Mouse (Mus musculus): Measurements from ENCODE around the gene Ncoa5.

The Ncoa5 gene

DNA sequence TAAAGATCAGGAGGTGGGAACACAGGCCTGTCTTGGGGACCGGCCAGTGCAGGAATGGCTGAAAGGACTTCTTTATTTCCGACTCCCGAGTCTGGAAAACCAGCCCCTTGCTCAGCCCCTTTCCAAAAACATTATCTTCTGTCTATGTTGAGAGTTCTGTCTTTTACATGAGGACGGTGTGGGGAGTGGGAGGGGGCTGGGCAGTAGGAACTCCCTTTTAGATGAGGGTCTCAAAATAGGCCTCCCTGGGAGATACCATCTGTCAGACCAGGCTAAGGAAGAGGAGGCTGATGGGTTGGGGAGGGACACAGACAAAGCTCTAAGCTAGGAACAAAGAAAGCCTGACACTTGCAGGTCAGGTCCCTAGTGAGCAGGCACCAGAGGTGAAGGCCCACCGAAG lies 14.4 kb upstream of the Ncoa5 start:
- no peak for DNase-seq (ENCODE audit: low read depth, low spot score)

DNA sequence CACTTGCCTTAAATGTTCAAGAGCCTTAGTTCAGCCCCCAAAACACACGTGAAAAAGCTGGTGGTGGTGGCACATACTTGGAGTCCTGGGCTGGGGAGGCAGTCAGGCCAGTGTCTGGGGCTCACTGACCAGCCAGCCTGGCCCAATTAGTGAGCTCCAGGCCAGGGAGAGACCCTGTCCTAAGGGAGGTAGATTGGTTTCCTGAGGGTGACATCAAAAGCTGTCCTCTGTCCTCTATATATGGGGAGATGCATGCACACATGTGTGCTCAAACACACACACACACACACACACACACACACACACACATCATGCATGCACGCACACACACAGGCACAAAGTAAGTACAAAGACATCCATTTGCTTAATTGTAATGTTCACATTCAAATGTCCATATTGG lies 9.1 kb upstream of the Ncoa5 start:
- DNase-seq (ENCODE audit: low read depth, low spot score), result no peak

DNA sequence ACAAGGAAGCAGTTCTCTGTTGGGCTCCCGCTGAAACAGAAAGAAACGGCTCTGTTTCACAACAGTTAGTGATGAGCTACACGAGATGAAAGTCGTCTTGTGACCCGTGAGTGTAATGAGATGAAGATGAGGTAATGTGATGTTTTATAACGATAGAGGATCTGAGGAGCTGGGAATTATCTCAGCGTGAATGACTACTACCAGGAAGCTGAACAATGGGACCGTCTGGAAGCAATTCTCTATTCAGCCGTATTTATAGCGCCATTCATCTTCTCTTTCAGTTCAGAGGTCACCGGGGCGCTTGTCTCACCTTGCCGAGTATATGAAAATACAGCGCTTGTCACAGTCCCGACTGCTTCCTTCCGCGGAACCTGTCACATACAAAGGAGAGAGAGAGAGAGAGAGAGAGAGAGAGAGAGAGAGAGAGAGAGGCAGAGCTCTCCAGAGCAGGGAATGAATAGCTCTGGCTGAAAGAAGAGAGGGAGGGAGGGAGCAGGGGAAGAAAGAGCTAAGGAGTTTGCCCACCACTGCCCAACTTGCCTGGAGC lies 8.5 kb upstream of the Ncoa5 start:
- peak; percentile 47 for DNase-seq (ENCODE audit: low read depth, low spot score)

DNA sequence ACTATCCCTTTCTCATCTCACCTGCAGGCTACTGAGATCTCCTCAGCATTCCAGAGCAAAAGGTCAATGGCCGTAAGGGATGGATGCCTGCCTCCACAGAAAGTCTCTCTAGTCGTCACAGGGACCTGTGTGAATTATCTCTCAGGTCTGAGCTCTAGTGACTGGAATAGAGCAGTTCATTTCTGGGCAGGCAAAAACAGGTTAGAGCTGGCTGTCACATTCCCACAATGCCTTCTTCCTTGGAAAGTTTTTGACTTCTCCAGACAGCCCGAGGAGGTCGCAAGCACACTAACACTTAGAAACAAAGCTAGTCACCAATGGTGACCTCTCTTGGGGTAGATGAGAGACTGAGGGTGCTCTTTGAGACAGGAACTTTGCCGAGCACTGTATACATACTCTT lies 7.5 kb upstream of the Ncoa5 start:
- no peak for DNase-seq (ENCODE audit: low read depth, low spot score)

DNA sequence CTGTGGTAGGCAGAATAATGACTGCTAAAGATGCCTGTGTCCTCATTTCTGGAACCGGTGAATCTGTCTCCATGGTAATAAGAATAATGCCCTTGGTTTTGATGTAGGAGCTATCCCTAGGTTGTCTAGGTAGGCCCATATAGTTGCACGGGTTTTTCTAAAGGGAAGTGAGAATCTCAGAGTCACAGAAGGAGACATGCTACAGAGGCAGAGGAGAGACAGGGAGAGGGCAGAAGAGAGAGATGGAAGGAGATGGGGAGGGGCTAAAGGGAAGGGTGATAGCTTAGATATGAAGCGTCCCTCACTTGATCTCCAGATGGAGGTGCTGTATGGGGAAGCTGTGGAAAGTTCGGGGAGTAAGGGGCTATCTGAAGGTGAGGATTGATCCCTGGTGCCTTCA lies 2.7 kb upstream of the Ncoa5 start:
- no peak for DNase-seq (ENCODE audit: low read depth, low spot score)

DNA sequence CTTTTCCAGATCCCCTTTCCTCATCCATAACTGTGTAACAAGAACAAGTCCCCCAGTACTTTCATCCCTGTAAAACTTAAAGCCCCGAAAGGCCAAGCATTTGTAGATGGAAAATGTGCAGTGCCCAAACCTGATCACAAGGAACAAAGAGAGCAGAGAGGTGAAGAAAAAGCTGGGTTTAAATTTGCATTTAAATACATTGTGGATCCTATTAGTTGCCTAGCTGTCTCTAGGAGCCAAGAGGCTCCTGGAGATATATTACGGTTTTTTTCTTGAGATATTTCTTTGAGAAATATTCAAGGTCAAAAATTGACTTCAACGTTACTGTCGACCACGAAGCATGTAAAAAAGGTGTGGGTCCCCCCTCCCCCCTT lies 378 bp upstream of the Ncoa5 start:
- no peak for DNase-seq (ENCODE audit: low read depth, low spot score)

DNA sequence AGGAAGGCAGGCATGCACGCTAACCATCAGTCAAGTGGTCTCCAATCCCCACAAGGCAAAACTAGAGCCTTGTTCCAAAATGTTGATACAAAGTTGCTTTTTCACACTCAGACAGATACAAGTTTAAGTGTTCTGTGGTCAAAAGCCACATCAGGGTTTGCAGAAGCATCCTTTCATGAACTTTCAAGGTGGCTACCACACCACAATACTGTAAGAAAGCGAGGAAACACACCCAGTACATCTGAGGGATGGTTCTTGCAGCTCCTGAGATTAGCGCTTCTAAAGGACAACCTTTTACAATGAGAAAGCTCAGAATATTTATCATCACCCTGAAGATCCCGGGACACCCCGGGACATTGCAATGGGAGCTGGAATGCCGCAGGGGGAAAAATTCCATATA lies 1.4 kb downstream of the Ncoa5 start:
- DNase-seq (ENCODE audit: low read depth, low spot score), result no peak

DNA sequence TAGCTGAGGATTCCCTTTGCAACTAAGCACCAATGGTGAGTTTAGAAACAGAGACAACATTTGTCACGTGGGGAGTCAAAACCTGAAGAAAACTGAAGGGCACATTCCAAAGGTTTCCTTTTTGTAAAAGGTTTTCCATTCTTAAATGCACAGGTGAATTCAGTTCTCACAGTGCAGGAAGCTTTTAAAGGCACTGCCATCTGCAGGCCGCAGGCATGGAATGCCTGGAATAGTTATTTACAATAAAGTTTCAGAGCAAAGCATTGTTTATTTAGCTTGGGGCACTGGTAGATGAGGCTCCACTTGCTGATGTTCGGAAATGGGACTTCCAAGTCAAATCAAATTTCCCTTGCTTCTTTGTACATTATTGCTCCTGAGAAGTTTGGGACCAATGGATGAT lies 2.1 kb downstream of the Ncoa5 start:
- no peak for DNase-seq (ENCODE audit: low read depth, low spot score)

DNA sequence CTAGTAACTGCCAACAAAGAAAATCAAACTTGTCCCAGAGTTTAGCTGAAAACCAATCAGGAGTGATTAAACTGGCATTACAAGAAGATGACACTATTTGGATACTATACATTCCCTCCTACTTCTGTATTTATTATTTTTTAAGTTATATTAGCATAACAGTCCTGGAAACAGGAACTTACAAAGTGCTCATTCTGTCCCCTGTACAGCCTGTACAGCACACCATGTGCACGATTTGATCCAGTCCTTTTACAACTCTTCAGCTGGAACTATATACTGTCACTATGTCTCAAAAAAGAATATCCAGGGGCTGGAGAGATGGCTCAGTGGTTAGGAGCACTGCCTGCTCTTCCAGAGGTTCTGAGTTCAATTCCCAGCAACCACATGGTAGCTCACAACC lies 7.5 kb downstream of the Ncoa5 start:
- DNase-seq (ENCODE audit: low read depth, low spot score), result no peak

DNA sequence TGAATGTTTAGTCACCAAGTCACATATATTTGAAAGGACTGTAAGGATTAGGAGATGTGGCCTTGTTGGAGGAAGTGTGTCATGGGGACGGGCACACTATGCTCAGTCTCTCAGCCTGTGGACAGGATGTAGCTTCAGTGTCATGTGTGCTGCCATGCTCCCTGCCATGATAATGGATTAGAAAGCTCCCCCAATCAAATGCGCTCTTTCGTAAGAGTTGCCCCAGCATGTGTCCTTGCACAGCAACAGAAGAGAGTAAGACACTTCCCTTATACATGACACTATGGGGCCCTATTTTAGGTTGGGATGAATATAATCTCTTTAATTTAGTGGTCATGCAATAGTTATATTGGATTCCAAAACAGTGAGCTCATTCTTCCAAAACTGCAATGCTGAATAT lies 14.2 kb downstream of the Ncoa5 start:
- DNase-seq (ENCODE audit: low read depth, low spot score), result no peak

DNA sequence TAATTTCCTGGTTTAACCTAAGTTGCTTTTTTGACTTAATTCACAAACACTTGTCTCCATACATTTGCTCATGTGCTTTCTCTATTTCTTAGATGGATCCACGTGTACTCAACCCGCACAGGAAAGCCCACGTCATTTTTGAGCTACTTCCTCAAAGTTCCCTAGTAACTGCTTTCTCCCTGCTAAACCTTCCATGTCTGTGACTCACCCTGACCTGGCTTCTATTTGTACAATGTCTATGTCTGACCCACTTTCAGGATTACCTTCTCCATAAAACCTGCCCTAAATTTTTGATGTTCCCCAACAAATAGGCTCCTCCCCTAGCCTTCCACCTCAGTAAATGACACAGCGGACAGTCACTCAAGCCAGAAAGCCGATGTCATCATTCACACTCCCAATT lies 19.7 kb downstream of the Ncoa5 start:
- no peak for DNase-seq (ENCODE audit: low read depth, low spot score)

DNA sequence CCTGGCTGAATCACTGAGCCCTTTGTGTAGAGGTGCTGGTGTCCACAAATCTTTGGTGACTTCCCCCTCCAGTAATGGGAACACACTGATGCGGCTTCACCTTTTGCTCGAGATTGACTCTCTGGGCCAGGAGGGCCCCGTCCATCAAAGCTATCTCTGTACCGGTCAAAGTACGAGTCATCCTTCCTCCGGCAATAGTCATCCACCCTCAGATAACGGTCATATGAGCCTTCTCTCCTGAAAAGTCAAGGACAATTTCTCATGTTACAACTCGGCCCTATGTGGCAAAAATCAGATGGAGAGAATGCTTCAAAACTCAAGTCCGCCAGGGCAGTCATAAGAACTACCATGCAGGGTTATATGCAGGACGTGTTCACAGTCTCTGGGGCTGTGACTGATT lies 24.3 kb downstream of the Ncoa5 start:
- no peak for DNase-seq (ENCODE audit: low read depth, low spot score)

DNA sequence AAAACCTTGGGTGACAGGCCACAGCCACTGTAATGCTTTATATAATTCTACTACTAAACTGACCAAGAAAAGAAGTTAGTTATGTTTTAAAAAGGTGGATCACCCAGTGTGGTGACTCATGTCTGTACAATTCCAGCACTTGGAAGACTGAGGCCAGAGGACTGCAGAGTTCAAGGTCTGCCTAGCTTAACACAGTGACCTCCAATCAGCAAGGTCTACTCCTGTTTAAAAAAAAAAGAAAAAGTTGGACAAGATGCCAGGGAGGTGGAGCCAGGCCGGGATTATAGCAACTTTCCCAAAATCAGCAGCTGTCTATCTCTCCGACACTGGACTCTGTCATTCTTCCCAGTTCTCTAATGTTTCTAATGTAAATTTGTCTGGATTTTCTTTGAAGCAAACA lies 25.1 kb downstream of the Ncoa5 start:
- DNase-seq (ENCODE audit: low read depth, low spot score), result no peak

DNA sequence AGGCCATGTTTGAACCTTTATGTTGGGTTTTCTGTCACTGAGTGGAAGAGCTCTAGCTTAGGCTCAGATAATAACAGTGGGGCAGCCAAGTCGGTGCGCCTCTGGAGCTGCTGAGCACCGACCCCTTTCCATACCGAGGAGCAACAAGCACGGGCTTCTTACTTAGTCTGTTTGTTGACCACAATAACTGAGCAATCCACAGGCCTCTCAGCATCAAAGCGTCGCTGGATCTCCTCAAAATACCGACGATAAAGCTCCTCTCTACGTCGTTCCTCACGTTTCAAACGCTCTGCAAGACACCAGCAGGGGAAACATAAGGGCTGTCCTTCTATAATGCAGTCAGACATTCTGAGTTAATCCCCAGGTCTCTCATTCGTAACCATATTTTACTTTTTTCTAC lies 25.5 kb downstream of the Ncoa5 start:
- DNase-seq (ENCODE audit: low read depth, low spot score), result no peak

DNA sequence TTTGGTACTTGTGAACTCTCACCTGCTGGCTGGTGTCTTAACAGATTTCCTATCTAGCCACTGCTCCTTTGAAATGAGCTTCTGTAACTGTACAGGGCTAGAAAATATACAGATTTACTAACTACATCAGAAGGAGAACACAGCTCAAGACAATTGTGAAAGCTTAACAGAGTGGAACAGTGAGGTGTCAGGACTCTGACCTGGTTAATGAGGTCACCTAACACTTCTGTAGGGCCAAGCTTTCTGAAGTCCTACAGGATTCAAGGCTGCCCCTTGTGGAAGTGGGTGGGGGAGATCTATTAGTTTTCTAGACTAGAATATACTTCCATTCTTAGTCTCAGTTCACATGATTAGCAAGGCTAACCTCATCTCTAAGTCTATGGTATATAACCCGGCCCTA lies 26.7 kb downstream of the Ncoa5 start:
- no peak for DNase-seq (ENCODE audit: low read depth, low spot score)

DNA sequence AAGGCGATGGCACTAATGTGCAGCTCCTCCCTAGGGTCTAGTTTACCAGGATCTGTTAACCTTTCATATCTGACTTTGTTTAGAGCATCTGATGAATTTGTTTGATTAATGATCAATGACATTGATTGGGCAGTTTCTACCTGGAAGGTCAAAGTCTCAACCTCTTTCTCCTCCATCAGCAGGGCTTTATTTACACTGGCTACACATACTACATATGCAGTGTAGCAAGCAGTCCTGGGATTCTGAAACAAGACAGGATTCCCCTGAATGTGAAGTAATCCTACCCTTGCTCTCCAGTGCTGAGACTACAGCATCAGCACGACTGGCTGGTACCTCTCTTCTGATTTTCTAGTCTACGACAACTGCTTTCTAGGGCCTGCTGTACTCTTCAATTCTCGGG lies 27.9 kb downstream of the Ncoa5 start:
- DNase-seq (ENCODE audit: low read depth, low spot score), result no peak

DNA sequence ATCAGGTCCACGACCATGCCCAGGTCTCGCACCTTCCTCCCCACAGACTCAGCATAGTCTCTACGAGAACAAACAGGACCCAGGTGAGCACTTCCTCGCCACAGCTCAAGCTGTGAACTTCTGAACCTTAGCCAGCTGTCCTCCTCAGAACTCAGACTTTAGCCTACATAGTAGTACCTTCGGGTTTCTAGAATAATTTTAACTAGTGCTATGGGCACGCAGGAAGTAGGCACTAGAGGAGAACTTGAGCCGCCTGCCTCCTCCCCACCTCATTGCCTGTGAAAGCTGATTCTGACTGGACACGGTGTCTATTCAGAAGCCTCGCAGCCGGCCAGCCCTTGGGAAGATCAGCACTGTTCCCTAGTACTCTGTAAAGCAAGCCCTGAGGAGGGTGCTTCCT lies 30.4 kb downstream of the Ncoa5 start:
- no peak for DNase-seq (ENCODE audit: low read depth, low spot score)

DNA sequence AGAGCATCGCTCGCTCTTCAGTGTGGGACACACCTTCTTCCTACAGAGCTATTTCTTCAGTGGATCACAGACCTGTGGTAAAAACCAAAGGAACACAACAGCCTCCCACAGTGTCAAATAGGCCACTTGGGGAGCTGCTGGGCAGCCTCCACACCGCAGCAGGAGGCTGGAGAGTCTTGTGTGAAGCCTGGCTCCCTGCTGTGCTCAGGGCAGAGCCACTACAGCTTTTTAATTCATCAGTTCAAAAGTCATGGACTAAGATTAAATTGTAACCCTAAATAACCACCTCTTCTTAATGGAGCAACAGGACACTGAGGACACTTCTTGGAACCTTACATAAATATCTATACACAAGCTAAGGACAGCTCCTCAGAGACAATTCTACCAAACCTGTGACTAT lies 31.6 kb downstream of the Ncoa5 start:
- DNase-seq (ENCODE audit: low read depth, low spot score), result no peak

DNA sequence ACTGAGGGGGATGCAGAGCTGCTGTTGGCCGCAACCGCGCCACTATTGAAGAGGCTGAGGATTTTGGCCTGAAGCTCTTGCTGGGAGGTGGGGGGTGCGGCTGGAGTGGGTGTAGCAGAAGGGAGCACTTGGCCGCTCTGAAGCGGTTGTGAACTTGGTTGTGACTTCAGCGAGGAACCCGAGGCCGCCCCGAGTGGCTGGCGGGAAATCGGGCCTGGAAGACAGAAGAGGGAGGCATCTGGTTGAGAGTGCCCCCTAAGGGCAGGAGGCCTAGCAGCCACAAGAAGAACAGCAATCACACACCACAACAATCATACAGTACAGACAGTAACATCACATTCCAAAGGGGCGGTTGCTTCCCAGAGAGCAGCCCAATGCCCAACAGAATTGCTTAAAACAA lies 32.7 kb downstream of the Ncoa5 start:
- DNase-seq (ENCODE audit: low read depth, low spot score), result no peak

DNA sequence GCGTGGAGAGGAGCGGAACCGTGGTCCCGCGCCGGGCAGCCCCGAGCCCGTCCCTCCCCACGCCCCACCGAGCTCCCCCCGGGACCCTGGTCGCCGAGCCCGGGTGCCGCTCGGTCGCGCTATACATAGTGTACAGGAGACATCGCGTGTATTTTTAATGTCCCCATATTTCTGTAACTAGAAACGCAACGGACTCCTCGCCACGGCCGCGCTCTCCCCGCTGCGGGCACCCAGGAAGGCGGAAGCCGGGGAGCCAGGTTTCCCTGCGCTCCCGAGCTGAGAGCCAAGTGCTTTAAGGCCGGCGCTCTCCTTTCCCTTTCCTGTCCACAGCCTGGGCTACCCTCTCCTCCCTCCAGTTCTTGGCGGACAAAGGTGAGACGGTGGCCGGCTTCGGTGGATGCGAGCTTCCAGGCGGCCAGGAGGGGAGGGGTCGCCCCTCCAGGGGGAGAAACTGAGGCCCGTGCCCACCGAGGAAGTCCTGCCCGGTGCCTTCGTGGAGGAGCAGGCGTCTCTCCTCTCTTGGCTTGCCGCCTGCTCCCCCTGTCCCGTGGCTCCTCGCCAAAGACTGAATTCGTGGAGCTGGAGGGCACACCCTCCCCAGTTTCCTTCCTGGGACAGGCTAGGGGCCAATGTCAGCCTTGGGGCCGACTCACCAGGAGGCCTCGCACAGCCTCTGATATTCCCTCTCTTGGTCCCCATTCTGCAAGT lies 36.8 kb downstream of the Ncoa5 start:
- no peak for DNase-seq (ENCODE audit: low read depth, low spot score)

DNA sequence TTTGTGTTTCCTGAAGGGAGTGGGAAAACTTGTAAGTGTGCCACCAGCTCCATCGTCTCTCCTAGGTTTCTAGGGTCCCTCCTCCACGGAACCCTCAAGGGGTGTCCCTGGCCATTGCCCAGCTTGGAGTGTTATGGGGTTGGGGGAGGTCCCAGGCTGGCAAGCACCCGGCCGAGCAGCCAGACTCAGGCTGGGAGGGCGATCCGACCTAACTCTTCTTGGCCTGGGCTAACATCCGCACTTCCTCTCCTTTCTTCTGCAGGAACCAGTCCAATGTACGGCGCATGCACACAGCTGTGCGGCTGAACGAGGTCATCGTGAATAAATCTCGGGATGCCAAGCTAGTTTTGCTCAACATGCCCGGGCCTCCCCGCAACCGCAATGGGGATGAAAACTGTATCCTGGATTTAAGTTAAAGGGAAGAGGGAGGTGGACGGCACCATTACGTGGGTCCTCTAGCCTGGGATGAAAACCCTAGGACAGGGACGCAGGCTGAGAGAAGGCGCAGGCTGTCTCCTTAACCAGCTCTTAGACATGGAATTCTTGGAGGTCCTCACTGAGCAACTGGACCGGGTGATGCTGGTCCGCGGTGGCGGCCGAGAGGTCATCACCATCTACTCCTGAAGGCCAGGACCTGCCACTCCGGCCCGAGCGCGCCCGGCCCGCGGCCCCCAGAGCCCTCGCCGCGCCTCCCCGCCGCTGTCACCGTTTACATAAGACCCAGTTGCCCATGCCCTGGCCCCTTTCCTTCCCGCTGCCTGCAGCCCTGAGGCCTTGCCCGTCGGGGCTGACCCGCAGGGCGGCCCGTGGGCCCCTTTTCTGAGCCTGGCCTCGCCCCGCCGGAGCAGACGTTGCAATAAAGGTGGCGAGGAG lies 37.6 kb downstream of the Ncoa5 start:
- no peak for DNase-seq (ENCODE audit: low read depth, low spot score)

DNA sequence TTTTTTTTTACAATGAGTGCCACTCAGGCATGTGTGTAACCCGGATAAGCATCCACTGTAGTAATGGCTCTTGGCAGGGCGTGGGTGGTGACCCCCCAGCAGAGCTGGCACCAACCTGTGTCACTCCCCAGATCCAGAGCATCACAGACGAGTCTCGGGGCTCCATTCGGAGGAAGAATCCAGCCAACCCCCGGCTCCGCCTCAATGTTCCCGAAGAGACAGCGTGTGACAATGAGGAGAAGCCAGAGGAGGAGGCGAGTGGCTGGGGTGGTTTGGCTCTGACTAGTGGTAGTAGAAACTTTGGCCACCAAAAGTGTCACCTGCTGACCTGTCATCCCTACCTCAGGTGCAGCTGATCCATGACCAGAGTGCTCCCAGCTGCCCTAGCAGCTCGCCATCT lies 38.7 kb downstream of the Ncoa5 start:
- no peak for DNase-seq (ENCODE audit: low read depth, low spot score)
